Mouse (Mus musculus): Measurements from ENCODE around the gene 4833439L19Rik.
"Not testable (repeated sequence)": the region's sequence is repeated elsewhere in the genome, so short reads cannot be mapped to it uniquely, and the experiment has no call there.

The 4833439L19Rik gene

GRCm38 (mm10) chr13:54565201-54565581 is at the start of gene 4833439L19Rik:
TSS of gene 4833439L19Rik (minus strand) at chr13:54565435.
- peak; percentile 78 for DNase-seq (ENCODE audit: low spot score)

GRCm38 (mm10) chr13:54613141-54613540 is 47.9 kb upstream of the 4833439L19Rik start:
- DNase-seq (ENCODE audit: low spot score), result not testable (repeated sequence)

- no peak for DNase-seq (ENCODE audit: low spot score)
These were observed 45.9 kb upstream of the 4833439L19Rik start, which contains the start of gene Cltb for GRCm38 (mm10) chr13:54610972-54611754. TSS of gene Cltb (minus strand) at chr13:54611344.

- no peak for DNase-seq (ENCODE audit: low spot score)
These were observed 45.4 kb upstream of the 4833439L19Rik start for GRCm38 (mm10) chr13:54610613-54610971.

GRCm38 (mm10) chr13:54609301-54609700 is 44.1 kb upstream of the 4833439L19Rik start:
- DNase-seq (ENCODE audit: low spot score), result no peak

- no peak for DNase-seq (ENCODE audit: low spot score)
These were observed 43.4 kb upstream of the 4833439L19Rik start for GRCm38 (mm10) chr13:54608666-54609065.

GRCm38 (mm10) chr13:54608002-54608401 is 42.8 kb upstream of the 4833439L19Rik start:
- no peak for DNase-seq (ENCODE audit: low spot score)

GRCm38 (mm10) chr13:54607204-54607603 is 42.0 kb upstream of the 4833439L19Rik start:
- DNase-seq (ENCODE audit: low spot score), result no peak

GRCm38 (mm10) chr13:54605426-54605825 is 40.2 kb upstream of the 4833439L19Rik start:
- DNase-seq (ENCODE audit: low spot score), result no peak

- DNase-seq (ENCODE audit: low spot score), result no peak
These were observed 39.0 kb upstream of the 4833439L19Rik start for GRCm38 (mm10) chr13:54604221-54604620.

- no peak for DNase-seq (ENCODE audit: low spot score)
These were observed 38.3 kb upstream of the 4833439L19Rik start for GRCm38 (mm10) chr13:54603501-54603900.

GRCm38 (mm10) chr13:54602639-54603111 is 37.4 kb upstream of the 4833439L19Rik start:
- DNase-seq (ENCODE audit: low spot score), result no peak

- DNase-seq (ENCODE audit: low spot score), result no peak
These were observed 33.4 kb upstream of the 4833439L19Rik start for GRCm38 (mm10) chr13:54598622-54599143.

- DNase-seq (ENCODE audit: low spot score), result no peak
These were observed 31.6 kb upstream of the 4833439L19Rik start for GRCm38 (mm10) chr13:54596870-54597269.

GRCm38 (mm10) chr13:54596107-54596690 is 31.0 kb upstream of the 4833439L19Rik start:
- DNase-seq (ENCODE audit: low spot score), result no peak

GRCm38 (mm10) chr13:54593617-54594016 is 28.4 kb upstream of the 4833439L19Rik start:
- DNase-seq (ENCODE audit: low spot score), result no peak

- DNase-seq (ENCODE audit: low spot score), result no peak
These were observed 26.6 kb upstream of the 4833439L19Rik start for GRCm38 (mm10) chr13:54591776-54592356.

GRCm38 (mm10) chr13:54589996-54590951 is 25.0 kb upstream of the 4833439L19Rik start, which contains the start of the genes Nop16 and Higd2a:
TSS of gene Nop16 (minus strand) at chr13:54590090.
TSS of gene Higd2a (plus strand) at chr13:54590207.
- DNase-seq (ENCODE audit: low spot score), result peak; percentile 98

- DNase-seq (ENCODE audit: low spot score), result no peak
These were observed 24.3 kb upstream of the 4833439L19Rik start for GRCm38 (mm10) chr13:54589414-54589995.

GRCm38 (mm10) chr13:54585831-54586230 is 20.6 kb upstream of the 4833439L19Rik start:
- DNase-seq (ENCODE audit: low spot score), result no peak

- no peak for DNase-seq (ENCODE audit: low spot score)
These were observed 17.6 kb upstream of the 4833439L19Rik start for GRCm38 (mm10) chr13:54582860-54583259.

All from layer of hippocampus, adult 9-10 months (tissue).